Mouse (Mus musculus) ovary, adult 18-20 months (tissue): ENCODE measurements around the gene Ints1.

ENCODE experiments used
- DNase-seq: peaks from one replicate; pipeline ENCODE4 v3.0.0; 2022; ENCODE audit warnings: low spot score, mixed read lengths

The Ints1 gene

GRCm38 (mm10) chr5:139717723-139718122 is 57.8 kb downstream of the Ints1 start:
- no peak for DNase-seq

- DNase-seq: no peak
Observed at GRCm38 (mm10) chr5:139706496-139706895, 69.0 kb downstream of the Ints1 start.

- no peak for DNase-seq
Observed at GRCm38 (mm10) chr5:139702905-139703304, 72.6 kb downstream of the Ints1 start.

- no peak for DNase-seq
Observed at GRCm38 (mm10) chr5:139702236-139702635, 73.2 kb downstream of the Ints1 start.
